17 mouse cellular contexts compared by ENCODE assay signal in the genomic region with DNA sequence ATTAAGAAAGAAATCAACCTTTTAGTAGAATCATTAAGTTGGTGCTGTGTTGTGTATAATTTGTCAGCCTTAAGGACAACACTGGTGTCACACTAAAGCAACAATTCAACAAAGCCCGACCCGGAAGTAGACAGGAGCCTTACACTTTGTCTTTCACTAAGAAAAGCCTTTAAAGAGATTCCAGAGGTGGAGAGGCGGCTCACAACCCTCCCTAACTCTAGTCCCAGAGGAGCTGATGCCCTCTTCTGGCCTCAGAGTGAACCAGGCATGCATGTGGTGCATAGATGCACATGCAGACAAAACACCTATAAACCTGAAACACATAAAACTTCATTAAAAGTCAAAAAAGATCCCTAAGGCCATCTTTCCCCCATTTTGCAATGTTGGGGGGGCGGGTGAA. TPM values are rescaled to one million over a fixed set of nuclear protein-coding genes. Genes with fewer than 3 reads are reported as not detected.
DNase-seq lines count a peak whose midpoint lies in the region; ATAC-seq lines count a peak whose summit lies in the region.
"Had no signal": no experiment of that assay in that cellular context is flagged by ENCODE, and none has a peak within 500 bp of the region (broad histone marks: within the 10 kb centered on the region; RNA-seq: fewer than 3 reads in every experiment).

No protein-coding gene starts in this region.

- no peaks in the 10 kb centered on the region for H3K4me1 ChIP-seq in forebrain, embryonic 11.5 days (replicated peaks; ENCODE audit: control insufficient read depth, insufficient read depth, low read length)
- no peaks in the 10 kb centered on the region for H3K4me1 ChIP-seq in forebrain, embryonic 16.5 days (replicated peaks; ENCODE audit: control insufficient read depth, insufficient read depth, low read length)
- no peaks in the 10 kb centered on the region for H3K4me1 ChIP-seq in kidney, embryonic 16.5 days (ENCODE audit: insufficient read depth, low read length)
- no peaks in the 10 kb centered on the region for H3K4me1 ChIP-seq in midbrain, embryonic 14.5 days (ENCODE audit: control insufficient read depth, insufficient read depth, low read length)
- no peaks in the 10 kb centered on the region for H3K4me1 ChIP-seq in midbrain, embryonic 13.5 days (replicated peaks)
- H3K4me1 ChIP-seq: limb, embryonic 12.5 days; midbrain, embryonic 10.5 days had no signal

- H3K27me3 ChIP-seq in forebrain, embryonic 11.5 days (ENCODE audit: control insufficient read depth, insufficient read depth, low read length), result no peaks in the 10 kb centered on the region
- H3K27me3 ChIP-seq in forebrain, embryonic 16.5 days (replicated peaks; ENCODE audit: control insufficient read depth, insufficient read depth, low read length), result no peaks in the 10 kb centered on the region
- H3K27me3 ChIP-seq in kidney, embryonic 16.5 days (ENCODE audit: insufficient read depth, low read length), result no peaks in the 10 kb centered on the region
- H3K27me3 ChIP-seq in midbrain, embryonic 14.5 days (ENCODE audit: control insufficient read depth, insufficient read depth, low read length), result no peaks in the 10 kb centered on the region
- no peaks in the 10 kb centered on the region for H3K27me3 ChIP-seq in midbrain, embryonic 13.5 days
- H3K27me3 ChIP-seq: limb, embryonic 12.5 days had no signal

- peak; percentile 39 for DNase-seq in forebrain, embryonic 11.5 days (ENCODE audit: low spot score)
- peak; percentile 29 for DNase-seq in kidney, adult 9 months
- DNase-seq in midbrain, embryonic 14.5 days, result peak; percentile 15
- DNase-seq in cerebellum, postnatal 14 days, result no peak
- DNase-seq: adrenal gland, postnatal 25 days; heart, postnatal 14 days; kidney, postnatal 25 days; thymus, postnatal 25 days had no signal

- no peak overlapping the region for H3K27ac ChIP-seq in forebrain, embryonic 11.5 days (ENCODE audit: low read depth, low read length)
- H3K27ac ChIP-seq in forebrain, embryonic 16.5 days (ENCODE audit: low read length), result no peak overlapping the region
- H3K27ac ChIP-seq in kidney, embryonic 16.5 days (ENCODE audit: low read length), result no peak overlapping the region
- no peak overlapping the region for H3K27ac ChIP-seq in midbrain, embryonic 14.5 days (replicated peaks; ENCODE audit: low read depth, low read length)
- no peak overlapping the region for H3K27ac ChIP-seq in midbrain, embryonic 13.5 days
- H3K27ac ChIP-seq: limb, embryonic 12.5 days; midbrain, embryonic 10.5 days had no signal

- no peak for ATAC-seq in forebrain, embryonic 11.5 days (replicated peaks; ENCODE audit: low FRiP score)
- ATAC-seq in forebrain, embryonic 16.5 days, result no peak
- no peak for ATAC-seq in kidney, embryonic 16.5 days (ENCODE audit: low FRiP score, low TSS enrichment)
- ATAC-seq in midbrain, embryonic 14.5 days (ENCODE audit: low FRiP score, low TSS enrichment), result no peak
- no peak for ATAC-seq in midbrain, embryonic 13.5 days
- ATAC-seq in erythroid progenitor cell, adult 5-6 weeks (replicated peaks; ENCODE audit: low FRiP score, poor library complexity, severe bottlenecking), result no peak

- no peaks in the 10 kb centered on the region for H3K36me3 ChIP-seq in forebrain, embryonic 11.5 days (ENCODE audit: control insufficient read depth, insufficient read depth, low read length)
- no peaks in the 10 kb centered on the region for H3K36me3 ChIP-seq in forebrain, embryonic 16.5 days (ENCODE audit: control insufficient read depth, insufficient read depth)
- 0 out of 2 replicates have a peak, but pooled peaks cover 3% of the 10 kb centered on the region for H3K36me3 ChIP-seq in kidney, embryonic 16.5 days (ENCODE audit: insufficient read depth, low read length)
- H3K36me3 ChIP-seq in midbrain, embryonic 14.5 days (ENCODE audit: control insufficient read depth, insufficient read depth, low read length), result peaks cover 13% of the 10 kb centered on the region
- H3K36me3 ChIP-seq in midbrain, embryonic 13.5 days, result peaks cover 17% of the 10 kb centered on the region

- no peak overlapping the region for H3K4me3 ChIP-seq in forebrain, embryonic 11.5 days (ENCODE audit: low read depth, low read length)
- no peak overlapping the region for H3K4me3 ChIP-seq in forebrain, embryonic 16.5 days (replicated peaks; ENCODE audit: low read length)
- no peak overlapping the region for H3K4me3 ChIP-seq in kidney, embryonic 16.5 days (ENCODE audit: low read length)
- H3K4me3 ChIP-seq in midbrain, embryonic 14.5 days (replicated peaks; ENCODE audit: low read depth, low read length), result no peak overlapping the region
- H3K4me3 ChIP-seq in midbrain, embryonic 13.5 days (replicated peaks), result no peak overlapping the region
- H3K4me3 ChIP-seq: limb, embryonic 12.5 days; midbrain, embryonic 10.5 days had no signal

- no peak overlapping the region for H3K4me2 ChIP-seq in forebrain, embryonic 11.5 days (ENCODE audit: low read depth, low read length, severe bottlenecking)
- no peak overlapping the region for H3K4me2 ChIP-seq in forebrain, embryonic 16.5 days (ENCODE audit: low read length)
- no peak overlapping the region for H3K4me2 ChIP-seq in kidney, embryonic 16.5 days (replicated peaks; ENCODE audit: low read depth, low read length)
- no peak overlapping the region for H3K4me2 ChIP-seq in midbrain, embryonic 14.5 days (ENCODE audit: low read length)
- no peak overlapping the region for H3K4me2 ChIP-seq in midbrain, embryonic 13.5 days (replicated peaks)
- H3K4me2 ChIP-seq: limb, embryonic 12.5 days had no signal

- no peaks in the 10 kb centered on the region for H3K9me3 ChIP-seq in forebrain, embryonic 11.5 days (ENCODE audit: control insufficient read depth, low read length)
- H3K9me3 ChIP-seq in forebrain, embryonic 16.5 days (ENCODE audit: control insufficient read depth, low read length), result no peaks in the 10 kb centered on the region
- no peaks in the 10 kb centered on the region for H3K9me3 ChIP-seq in kidney, embryonic 16.5 days (ENCODE audit: low read length)
- no peaks in the 10 kb centered on the region for H3K9me3 ChIP-seq in midbrain, embryonic 14.5 days (ENCODE audit: control insufficient read depth, low read length)
- H3K9me3 ChIP-seq in midbrain, embryonic 13.5 days, result no peaks in the 10 kb centered on the region
- H3K9me3 ChIP-seq: G1E; limb, embryonic 12.5 days; midbrain, embryonic 10.5 days had no signal

- 72% methylated on average over 4 of the region's 4 CpGs for WGBS in forebrain, embryonic 11.5 days
- 57% methylated on average over 4 of the region's 4 CpGs for WGBS in forebrain, embryonic 16.5 days
- 80% methylated on average over 4 of the region's 4 CpGs for WGBS in kidney, embryonic 16.5 days
- WGBS in midbrain, embryonic 14.5 days, result 76% methylated on average over 4 of the region's 4 CpGs
- WGBS in midbrain, embryonic 13.5 days, result 70% methylated on average over 4 of the region's 4 CpGs

- no peak overlapping the region for H3K9ac ChIP-seq in forebrain, embryonic 11.5 days (ENCODE audit: low read length)
- H3K9ac ChIP-seq in forebrain, embryonic 16.5 days (replicated peaks; ENCODE audit: low read depth, low read length), result no peak overlapping the region
- no peak overlapping the region for H3K9ac ChIP-seq in kidney, embryonic 16.5 days (replicated peaks; ENCODE audit: low read length)
- no peak overlapping the region for H3K9ac ChIP-seq in midbrain, embryonic 14.5 days (replicated peaks; ENCODE audit: low read length)
- no peak overlapping the region for H3K9ac ChIP-seq in midbrain, embryonic 13.5 days (replicated peaks)
- H3K9ac ChIP-seq: limb, embryonic 12.5 days had no signal

RNA-seq across cellular contexts. Expression of a gene that starts 15.1 kb away (rescaled TPM):
- polyA plus RNA-seq in forebrain, embryonic 11.5 days (2014; fragmentation: Nextera tagmentation; extraction: Ambion mirVana), result 2.6 and 3.5 TPM in 2 replicates
- 14.1 and 14.7 TPM in 2 replicates for polyA plus RNA-seq in forebrain, embryonic 16.5 days (2015; fragmentation: Nextera tagmentation; extraction: Ambion mirVana)
- 2.0 and 3.1 TPM in 2 replicates for polyA plus RNA-seq in kidney, embryonic 16.5 days (2015; fragmentation: Nextera tagmentation; extraction: Ambion mirVana)
- polyA plus RNA-seq in midbrain, embryonic 14.5 days (2014; fragmentation: Nextera tagmentation; extraction: Ambion mirVana), result 16.3 and 18.0 TPM in 2 replicates
- polyA plus RNA-seq in midbrain, embryonic 13.5 days (2015; fragmentation: Nextera tagmentation; extraction: Ambion mirVana), result 9.7 and 10.4 TPM in 2 replicates
- 0.42 TPM in 1 of 2 replicates, not detected in the other for total RNA-seq in erythroid progenitor cell, adult 5-6 weeks (2015; ENCODE audit: low replicate concordance)
- total RNA-seq in erythroid progenitor cell, adult 5-6 weeks (2017; ENCODE audit: low replicate concordance), result not detected in 2 replicates
- total RNA-seq: common myeloid progenitor, adult 5-6 weeks; granulocyte monocyte progenitor cell, adult 5-6 weeks had no signal

RNA-seq across cellular contexts. Expression of a gene that starts 50.3 kb away (rescaled TPM):
- 39.8 and 42.9 TPM in 2 replicates for polyA plus RNA-seq in forebrain, embryonic 11.5 days (2014; fragmentation: Nextera tagmentation; extraction: Ambion mirVana)
- polyA plus RNA-seq in forebrain, embryonic 16.5 days (2015; fragmentation: Nextera tagmentation; extraction: Ambion mirVana), result 49.8 and 54.6 TPM in 2 replicates
- polyA plus RNA-seq in kidney, embryonic 16.5 days (2015; fragmentation: Nextera tagmentation; extraction: Ambion mirVana), result 37.3 and 39.7 TPM in 2 replicates
- polyA plus RNA-seq in midbrain, embryonic 14.5 days (2014; fragmentation: Nextera tagmentation; extraction: Ambion mirVana), result 38.6 and 50.0 TPM in 2 replicates
- 40.4 and 42.2 TPM in 2 replicates for polyA plus RNA-seq in midbrain, embryonic 13.5 days (2015; fragmentation: Nextera tagmentation; extraction: Ambion mirVana)
- total RNA-seq in erythroid progenitor cell, adult 5-6 weeks (2015; ENCODE audit: low replicate concordance), result 4.2 and 5.8 TPM in 2 replicates
- 4.1 and 6.0 TPM in 2 replicates for total RNA-seq in erythroid progenitor cell, adult 5-6 weeks (2017; ENCODE audit: low replicate concordance)

Comparison
In these comparisons a context has a peak if more than half of its experiments do, and no peak if none do; other contexts are left out.
1. DNase-seq: peak in forebrain, embryonic 11.5 days (single experiment), kidney, adult 9 months (single experiment) and midbrain, embryonic 14.5 days (single experiment); none in cerebellum, postnatal 14 days (0 of 2).